Mouse (Mus musculus): ENCODE data around the gene Krt82. TPM values are rescaled to one million over a fixed set of nuclear protein-coding genes. Genes with fewer than 3 reads are reported as not detected.

The Krt82 gene
- total RNA-seq (2021): not detected

GRCm38 (mm10) chr15:101550567-101550966 is at the start of gene Krt82:
Krt82 (minus strand) TSS chr15:101550667.
- DNase-seq (ENCODE audit: low spot score): no peak
- intact Hi-C loops (cut with DNase I): no loop called here

DNA sequence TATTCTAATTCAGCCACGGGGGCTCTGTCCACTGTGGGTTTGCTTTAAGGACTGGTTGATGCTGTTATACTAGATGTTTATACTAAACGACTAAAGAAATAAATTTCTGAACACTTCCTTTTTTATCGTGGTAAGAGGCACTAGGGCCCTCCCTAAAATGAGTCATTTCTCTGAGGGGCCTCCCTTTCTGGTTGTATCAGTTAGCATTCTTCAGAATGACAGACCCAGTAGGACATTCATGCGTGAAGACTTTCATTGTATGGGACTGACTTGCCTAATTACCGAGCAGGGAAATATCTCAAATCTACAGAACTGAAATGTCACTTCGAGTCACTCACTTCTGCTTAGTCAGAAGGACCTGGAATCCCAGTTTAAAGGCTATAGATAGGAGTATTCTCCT is 48.7 kb upstream of the Krt82 start:
- intact Hi-C loops (cut with DNase I): no loop called here
- no peak for DNase-seq (ENCODE audit: low spot score)

DNA sequence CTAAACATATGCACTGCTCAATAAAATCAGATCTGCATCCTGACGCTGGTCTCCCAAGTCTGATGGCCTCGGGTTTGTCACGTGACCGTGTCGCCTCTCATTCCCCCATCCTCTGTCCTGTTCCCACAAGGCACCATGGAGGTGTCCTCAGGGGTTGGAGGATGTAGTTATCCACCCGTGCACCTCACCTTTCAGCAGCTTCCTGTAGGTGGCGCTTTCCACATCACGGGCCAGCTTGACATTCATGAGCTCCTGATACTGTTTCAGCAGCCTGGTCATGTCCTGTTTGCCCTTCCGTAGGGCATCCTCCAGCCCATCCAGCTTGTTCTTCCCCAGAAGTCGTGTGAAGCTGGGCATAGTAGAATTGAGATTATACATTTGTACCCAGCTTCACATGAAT is 37.7 kb upstream of the Krt82 start:
- DNase-seq (ENCODE audit: low spot score): no peak
- intact Hi-C loops (cut with DNase I): no loop called here

GRCm38 (mm10) chr15:101584456-101584855 is 34.0 kb upstream of the Krt82 start:
- no peak for DNase-seq (ENCODE audit: low spot score)
- intact Hi-C loops (cut with DNase I): no loop called here

DNA sequence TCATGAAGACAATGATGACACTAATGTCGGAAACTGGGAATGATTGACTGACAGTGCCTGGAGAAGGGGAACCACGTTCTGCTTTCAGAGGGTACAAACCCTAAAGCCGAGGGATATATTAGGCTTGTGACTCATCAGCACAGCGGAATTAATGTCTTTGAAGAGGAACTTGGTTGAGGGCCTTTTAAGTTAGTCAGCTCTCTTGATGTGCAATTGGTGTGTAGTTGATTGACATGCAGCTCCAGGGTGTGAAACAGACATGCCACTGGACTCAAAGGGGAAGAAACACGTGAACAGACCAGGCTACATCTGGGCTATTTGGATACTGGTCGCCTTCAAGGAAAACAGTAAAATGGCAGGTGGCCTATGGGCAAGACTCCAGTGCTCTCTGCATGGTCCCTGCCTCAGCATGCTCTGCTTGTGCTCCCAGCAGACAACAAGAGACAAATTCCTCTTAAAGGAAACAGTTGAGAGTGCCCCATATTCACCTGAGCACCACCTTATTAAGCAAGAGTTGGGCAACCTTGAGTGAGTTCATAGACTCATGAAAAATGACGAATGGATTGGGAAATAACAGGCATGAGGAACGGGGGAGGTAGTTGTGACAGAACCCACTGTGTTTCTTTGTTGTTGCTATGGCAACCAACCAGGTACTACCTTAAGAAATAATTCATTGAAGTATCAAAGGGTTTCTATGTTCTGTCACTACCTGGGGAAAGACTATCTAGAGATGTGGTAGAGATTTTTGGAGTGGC is 32.9 kb upstream of the Krt82 start:
- DNase-seq (ENCODE audit: low spot score): no peak
- intact Hi-C loops (cut with DNase I): no loop called here

- no peak for DNase-seq (ENCODE audit: low spot score)
- intact Hi-C loops (cut with DNase I): no loop called here
Observed at GRCm38 (mm10) chr15:101581701-101582100, 31.2 kb upstream of the Krt82 start.

- DNase-seq (ENCODE audit: low spot score): no peak
- intact Hi-C loops (cut with DNase I): no loop called here
Observed at GRCm38 (mm10) chr15:101575506-101575905, 25.0 kb upstream of the Krt82 start.

DNA sequence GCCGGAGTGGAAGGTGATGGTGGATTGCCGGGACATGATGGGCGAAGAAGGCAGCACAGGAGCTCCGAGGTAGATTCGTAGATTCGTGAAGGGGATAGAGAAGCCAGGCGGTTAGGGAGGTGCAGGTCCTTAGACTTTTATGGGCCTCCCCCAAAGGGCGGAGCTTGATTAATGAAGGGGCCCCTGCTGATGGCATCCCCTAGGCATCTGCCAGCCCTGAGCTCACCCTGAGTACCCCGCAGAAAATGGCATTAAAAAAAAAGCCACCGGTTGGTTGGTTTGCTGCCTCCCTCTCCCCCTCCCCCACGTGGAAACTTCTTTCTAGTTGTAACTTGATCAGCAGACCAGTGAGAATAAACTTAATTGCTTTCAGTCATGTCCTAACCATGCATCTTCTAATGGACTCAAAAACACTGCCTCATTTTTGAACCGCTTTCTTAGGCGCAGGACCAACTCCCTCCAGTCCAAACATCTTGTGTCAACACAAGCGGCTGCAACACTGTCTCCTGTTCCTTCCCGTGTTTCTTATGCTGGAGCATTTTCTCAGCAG is 23.4 kb upstream of the Krt82 start, which contains the start of gene Krt75:
Gene Krt75, minus strand, starts transcription at position 109 of the 550 bp plus-strand sequence.
- no peak for DNase-seq (ENCODE audit: low spot score)
- intact Hi-C loops (cut with DNase I): no loop called here

DNA sequence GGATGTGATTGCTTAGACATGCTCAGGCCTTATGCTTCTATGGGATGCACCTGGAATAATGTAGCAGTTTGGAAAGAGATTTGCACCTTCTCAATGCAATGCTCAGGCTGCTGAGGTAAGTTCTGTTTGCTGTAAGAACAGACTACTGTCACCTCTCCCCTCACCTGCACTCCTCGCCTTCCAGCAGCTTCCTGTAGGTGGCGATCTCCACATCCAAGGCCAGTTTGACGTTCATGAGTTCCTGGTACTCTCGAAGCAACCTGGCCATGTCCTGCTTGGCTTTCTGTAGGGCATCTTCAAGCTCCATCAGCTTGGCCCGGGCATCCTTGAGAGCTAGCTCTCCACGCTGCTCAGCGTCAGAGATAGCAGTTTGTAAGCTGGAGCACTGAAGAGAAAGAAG is 17.3 kb upstream of the Krt82 start:
- intact Hi-C loops (cut with DNase I): no loop called here

DNA sequence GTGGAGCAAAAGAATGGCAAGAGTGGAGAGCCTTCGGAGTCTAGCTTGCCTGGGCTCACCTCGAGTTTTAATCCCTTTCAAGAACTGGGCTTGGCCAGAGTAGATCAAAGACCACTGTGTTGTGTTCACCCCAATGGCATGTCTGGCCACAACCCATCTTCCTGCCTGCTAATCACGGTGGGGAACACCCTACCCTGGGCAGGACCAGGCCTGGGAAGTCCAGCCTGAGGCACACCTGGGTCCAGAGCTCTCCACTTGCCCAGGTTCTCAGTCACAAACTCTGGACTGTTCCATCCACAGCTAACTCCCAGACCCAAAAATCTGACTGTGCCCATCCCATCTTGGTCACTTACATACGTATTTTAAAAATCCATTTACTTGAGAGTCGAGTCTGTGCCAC is 12.4 kb upstream of the Krt82 start, which contains the start of gene Krt90:
Gene Krt90, minus strand, starts transcription at position 101 of the 400 bp plus-strand sequence.
- no peak for DNase-seq (ENCODE audit: low spot score)
- intact Hi-C loops (cut with DNase I): no loop called here

More for the DNA sequence above, 17.3 kb upstream of the Krt82 start:
- DNase-seq (ENCODE audit: low spot score): no peak

DNA sequence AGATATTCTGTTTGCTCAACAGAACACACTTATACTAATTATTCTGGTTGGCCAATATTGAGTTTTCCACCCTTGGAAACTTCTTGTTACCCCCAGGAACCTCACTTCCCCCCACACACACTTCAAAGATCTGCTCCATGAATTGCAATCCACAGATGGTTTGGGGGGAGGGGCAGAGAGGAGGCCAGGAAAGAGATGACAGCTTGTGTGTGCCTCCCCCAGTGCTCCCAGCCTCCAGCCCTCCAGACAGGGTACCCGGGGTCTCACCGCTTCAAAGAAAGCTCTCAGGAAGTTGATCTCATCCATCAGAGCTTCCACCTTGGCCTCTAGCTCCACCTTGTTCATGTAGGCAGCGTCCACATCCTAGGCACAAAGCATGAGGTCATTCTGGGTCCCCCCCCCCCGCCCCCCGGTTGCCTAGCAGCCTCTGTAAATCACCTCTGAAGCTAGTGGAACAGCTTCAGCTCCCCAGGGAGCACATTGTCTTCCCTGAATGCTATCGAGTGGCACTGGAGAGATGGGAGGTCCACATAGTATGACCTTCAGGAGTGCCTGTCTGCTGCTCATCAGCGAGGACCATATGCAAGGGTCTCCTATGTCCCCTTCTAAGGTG is 7.7 kb upstream of the Krt82 start:
- no peak for DNase-seq (ENCODE audit: low spot score)
- intact Hi-C loops (cut with DNase I): no loop called here

DNA sequence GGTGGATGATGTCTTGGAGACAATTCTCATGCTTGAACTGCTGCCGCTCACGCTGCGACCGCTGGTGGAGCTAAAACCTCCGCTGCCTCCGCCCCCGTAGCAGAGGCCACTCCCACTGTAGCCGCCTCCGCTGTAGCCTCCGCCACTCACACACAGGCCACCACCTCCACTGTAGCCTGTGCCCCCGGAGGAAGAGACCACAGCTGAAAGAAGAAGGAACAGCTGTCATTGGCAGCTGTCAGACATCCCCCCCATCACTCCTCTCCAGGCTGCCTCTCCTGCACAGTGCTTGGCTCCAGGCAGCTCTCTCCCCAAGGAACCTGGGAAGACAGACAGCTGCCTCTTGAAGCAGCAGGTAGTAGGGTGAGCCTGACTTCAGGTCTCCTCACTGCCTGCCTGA is 2.7 kb upstream of the Krt82 start:
- no peak for DNase-seq (ENCODE audit: low spot score)
- intact Hi-C loops (cut with DNase I): no loop called here

DNA sequence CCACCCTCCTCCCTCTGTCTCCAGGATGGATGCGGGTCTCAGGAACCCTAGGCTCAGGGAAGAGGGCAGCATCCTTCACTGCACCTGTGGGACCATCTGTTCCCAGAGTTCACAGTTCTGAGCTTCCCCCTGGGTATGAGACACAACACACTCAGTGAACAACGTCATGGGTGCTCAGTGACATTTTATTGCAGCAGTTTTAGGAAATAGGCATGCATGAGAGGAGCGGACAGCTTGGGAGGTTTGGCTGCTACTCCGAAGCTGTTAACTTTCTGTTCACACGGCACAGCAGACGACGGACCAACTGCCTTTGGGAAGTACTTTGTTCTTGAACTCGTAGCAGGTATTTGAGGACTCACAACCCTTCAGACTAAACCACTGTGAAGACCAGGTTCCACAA is 1.7 kb upstream of the Krt82 start:
- DNase-seq (ENCODE audit: low spot score): no peak
- intact Hi-C loops (cut with DNase I): no loop called here

DNA sequence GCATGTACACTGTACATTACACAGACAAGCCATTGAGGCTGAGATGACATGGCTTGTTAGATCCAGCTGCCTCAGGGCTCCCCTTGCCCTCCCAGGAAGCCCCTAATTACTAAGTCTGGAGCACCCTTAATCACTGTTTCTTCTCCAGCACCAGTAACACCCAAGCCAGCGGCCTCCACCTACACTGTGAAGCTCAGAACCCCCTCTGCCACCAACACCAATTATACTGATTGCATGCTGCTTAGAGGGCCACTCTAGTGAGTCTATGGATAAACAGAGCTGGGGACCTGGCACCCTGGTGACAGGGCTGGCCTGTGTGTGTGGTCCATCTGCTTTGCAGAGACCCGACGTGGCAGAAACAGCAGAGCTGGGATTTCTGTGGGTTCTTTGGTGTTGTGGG is 6.0 kb downstream of the Krt82 start:
- intact Hi-C loops (cut with DNase I): no loop called here
- DNase-seq (ENCODE audit: low spot score): no peak

- intact Hi-C loops (cut with DNase I): no loop called here
- DNase-seq (ENCODE audit: low spot score): no peak
Observed at GRCm38 (mm10) chr15:101542543-101542942, 7.9 kb downstream of the Krt82 start.

DNA sequence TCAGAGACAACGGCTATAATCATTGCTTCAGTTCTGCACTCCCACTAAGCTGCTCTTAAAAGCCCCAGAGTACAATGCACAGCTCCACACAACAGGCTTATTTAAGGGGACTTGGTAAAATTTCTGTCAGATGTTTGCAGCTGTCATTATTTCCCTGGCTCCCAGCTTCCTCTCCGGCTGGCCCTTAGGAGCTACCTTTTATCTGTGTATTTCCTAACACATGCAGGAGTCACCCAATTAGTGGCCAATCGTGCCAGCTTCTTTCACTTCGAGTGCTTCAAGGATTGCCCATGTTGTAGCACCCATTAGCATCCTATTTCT is 11.9 kb downstream of the Krt82 start:
- DNase-seq (ENCODE audit: low spot score): no peak
- intact Hi-C loops (cut with DNase I): no loop called here

DNA sequence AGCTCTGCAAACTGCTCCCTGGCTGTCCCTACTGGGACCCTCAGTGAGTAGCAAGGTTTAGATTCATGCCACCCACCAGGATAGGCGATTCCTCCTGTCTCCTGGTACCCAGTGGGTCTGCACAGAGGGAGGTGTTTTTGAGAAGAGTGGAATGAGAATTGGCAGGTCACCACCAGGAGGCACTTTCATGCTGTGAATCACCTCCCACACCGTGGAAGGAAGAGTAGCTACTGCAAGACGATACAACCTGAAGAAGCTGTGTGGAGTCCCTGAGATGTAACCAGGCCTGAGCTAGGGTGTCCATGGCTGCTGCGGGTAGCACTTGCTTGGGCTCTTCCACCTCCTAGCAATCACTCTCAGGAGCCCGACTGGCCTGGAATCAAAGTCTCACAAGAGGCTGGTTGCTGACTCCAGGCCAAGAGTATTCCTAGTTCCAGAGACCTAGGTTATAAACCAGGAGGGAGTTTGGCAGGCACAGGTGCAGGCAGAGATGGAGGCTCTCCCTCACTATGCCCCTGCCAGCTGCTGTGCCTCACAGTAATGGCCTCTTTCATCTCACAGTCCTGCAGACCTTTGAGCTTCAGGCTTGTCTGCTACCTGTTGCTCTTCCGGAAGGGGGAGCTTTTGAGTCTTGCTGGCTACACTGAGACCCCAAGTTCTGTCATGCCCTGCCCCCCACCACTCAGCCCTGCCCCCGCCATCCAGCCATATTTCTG is 12.4 kb downstream of the Krt82 start:
- intact Hi-C loops (cut with DNase I): no loop called here
- no peak for DNase-seq (ENCODE audit: low spot score)

GRCm38 (mm10) chr15:101536054-101536850 is 14.2 kb downstream of the Krt82 start:
- intact Hi-C loops (cut with DNase I): no loop called here
- no peak for DNase-seq (ENCODE audit: low spot score)

DNA sequence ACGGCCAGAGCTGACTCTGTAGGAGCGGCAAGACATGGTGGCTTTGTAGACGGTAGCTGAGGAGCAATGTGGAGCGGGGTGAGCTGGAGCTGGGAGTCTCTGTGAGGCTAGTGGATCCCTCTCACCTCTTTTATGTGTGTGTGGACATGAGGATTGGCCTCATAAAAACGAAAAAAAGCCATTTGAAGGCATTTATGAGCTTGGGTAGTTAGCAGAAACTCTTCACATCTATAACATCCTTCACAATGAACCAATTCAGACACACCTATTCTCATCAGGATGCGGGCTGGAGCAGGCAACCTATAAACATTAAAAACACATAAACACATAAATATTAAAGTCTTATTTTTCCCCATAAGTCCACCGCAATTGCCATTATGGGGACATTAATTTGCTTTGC is 17.7 kb downstream of the Krt82 start, which contains the start of gene Krt84:
Gene Krt84, minus strand, starts transcription at position 101 of the 400 bp plus-strand sequence.
- no peak for DNase-seq (ENCODE audit: low spot score)
- intact Hi-C loops (cut with DNase I): no loop called here
